Mouse (Mus musculus): ENCODE measurements around the gene Arl9. TPM values are rescaled to one million over a fixed set of nuclear protein-coding genes. Genes with fewer than 3 reads are reported as not detected.

Arl9 gene
- polyA plus RNA-seq, 1 experiment from 2014 or later: 0.27 TPM

DNA sequence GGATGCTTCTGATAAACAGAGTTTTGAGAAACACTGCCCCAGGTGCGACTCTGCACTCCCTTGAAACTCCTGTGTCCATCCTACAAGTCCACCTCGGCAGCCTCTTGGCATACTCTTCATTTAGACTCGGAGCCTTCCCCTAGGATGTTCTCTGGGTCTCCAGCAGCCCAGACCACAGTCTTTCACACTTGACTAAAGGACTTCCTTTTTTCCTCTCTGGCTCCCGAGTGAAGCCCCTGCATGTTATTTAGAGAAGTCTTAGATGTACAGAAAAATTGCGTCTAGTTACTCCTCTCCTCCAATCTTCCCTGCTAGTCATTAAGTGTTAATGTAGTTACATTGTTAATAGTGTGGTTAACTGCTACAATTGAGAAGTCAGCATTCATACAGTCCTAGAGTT lies 40.5 kb downstream of the Arl9 start:
- Histone ChIP-seq H3K36me3 (ENCODE audit: control insufficient read depth, insufficient read depth, low read length) (no peaks in the 10 kb centered on the region), H3K4me1 (ENCODE audit: control insufficient read depth, insufficient read depth, low read length) (no peaks in the 10 kb centered on the region), H3K4me3 (replicated peaks; ENCODE audit: low read length) (no peak overlapping the region), H3K9ac (ENCODE audit: low read length) (no peak overlapping the region), H3K27me3 (ENCODE audit: control insufficient read depth, insufficient read depth, low read length) (no peaks in the 10 kb centered on the region), H3K9me3 (replicated peaks; ENCODE audit: control insufficient read depth, low read length) (no peaks in the 10 kb centered on the region), H3K4me2 (ENCODE audit: low read depth, low read length) (no peak overlapping the region), H3K27ac (ENCODE audit: low read length) (no peak overlapping the region)
- no peak for ATAC-seq (ENCODE audit: insufficient read depth, low FRiP score)
- 61% methylated on average over 5 of the region's 5 CpGs for WGBS

- H3K9ac ChIP-seq (ENCODE audit: low read length): no peak overlapping the region
- WGBS: 87% methylated on average over 5 of the region's 5 CpGs
- no peak overlapping the region for H3K4me2 ChIP-seq (ENCODE audit: low read depth, low read length)
- no peak overlapping the region for H3K27ac ChIP-seq (ENCODE audit: low read length)
- H3K4me3 ChIP-seq (replicated peaks; ENCODE audit: low read length): no peak overlapping the region
- H3K27me3 ChIP-seq (ENCODE audit: control insufficient read depth, insufficient read depth, low read length): no peaks in the 10 kb centered on the region
- no peaks in the 10 kb centered on the region for H3K36me3 ChIP-seq (ENCODE audit: control insufficient read depth, insufficient read depth, low read length)
- H3K4me1 ChIP-seq (ENCODE audit: control insufficient read depth, insufficient read depth, low read length): no peaks in the 10 kb centered on the region
- H3K9me3 ChIP-seq (replicated peaks; ENCODE audit: control insufficient read depth, low read length): no peaks in the 10 kb centered on the region
- ATAC-seq (ENCODE audit: insufficient read depth, low FRiP score): no peak
These were observed 48.8 kb downstream of the Arl9 start for GRCm38 (mm10) chr5:77052616-77053015.

GRCm38 (mm10) chr5:77056881-77057440 lies 53.1 kb downstream of the Arl9 start:
- ATAC-seq (ENCODE audit: insufficient read depth, low FRiP score): no peak
- Histone ChIP-seq H3K4me1 (ENCODE audit: control insufficient read depth, insufficient read depth, low read length) (no peaks in the 10 kb centered on the region), H3K36me3 (ENCODE audit: control insufficient read depth, insufficient read depth, low read length) (no peaks in the 10 kb centered on the region), H3K4me2 (ENCODE audit: low read depth, low read length) (no peak overlapping the region), H3K27ac (ENCODE audit: low read length) (no peak overlapping the region), H3K9ac (ENCODE audit: low read length) (no peak overlapping the region), H3K9me3 (replicated peaks; ENCODE audit: control insufficient read depth, low read length) (no peaks in the 10 kb centered on the region), H3K4me3 (replicated peaks; ENCODE audit: low read length) (no peak overlapping the region), H3K27me3 (ENCODE audit: control insufficient read depth, insufficient read depth, low read length) (no peaks in the 10 kb centered on the region)
- 71% methylated on average over 12 of the region's 12 CpGs for WGBS

Other genes with a start within 250 kb of the Arl9 start
- gene Aasdh, start 98.5 kb upstream of the Arl9 start, polyA plus RNA-seq (2015; fragmentation: Nextera tagmentation; extraction: Ambion mirVana): 14.0 and 15.5 TPM in 2 replicates
- gene Paics, start 52.7 kb upstream of the Arl9 start, polyA plus RNA-seq (2015; fragmentation: Nextera tagmentation; extraction: Ambion mirVana): 210 and 211 TPM in 2 replicates
- gene Ppat, start 52.5 kb upstream of the Arl9 start, polyA plus RNA-seq (2015; fragmentation: Nextera tagmentation; extraction: Ambion mirVana): 21.7 and 26.2 TPM in 2 replicates
- 89.3 and 89.4 TPM in 2 replicates for gene Srp72, start 29.4 kb upstream of the Arl9 start, polyA plus RNA-seq (2015; fragmentation: Nextera tagmentation; extraction: Ambion mirVana)
- gene Thegl, start 12.0 kb downstream of the Arl9 start, polyA plus RNA-seq (2015; fragmentation: Nextera tagmentation; extraction: Ambion mirVana): 0.08 TPM in 1 of 2 replicates, not detected in the other
- gene Hopx, start 111.1 kb downstream of the Arl9 start, polyA plus RNA-seq (2015; fragmentation: Nextera tagmentation; extraction: Ambion mirVana): 6.9 and 11.2 TPM in 2 replicates
- 1.3 and 3.2 TPM in 2 replicates for gene Spink2, start 207.4 kb downstream of the Arl9 start, polyA plus RNA-seq (2015; fragmentation: Nextera tagmentation; extraction: Ambion mirVana)

Data from stomach, embryonic 16.5 days (tissue).